Mouse (Mus musculus): Measurements from ENCODE around the gene Egfl7.

Egfl7 gene

GRCm38 (mm10) chr2:26594461-26594933 is 14.7 kb downstream of the Egfl7 start:
- no peak for DNase-seq

- DNase-seq = no peak
Observed at GRCm38 (mm10) chr2:26594934-26595724, 15.3 kb downstream of the Egfl7 start.

DNA sequence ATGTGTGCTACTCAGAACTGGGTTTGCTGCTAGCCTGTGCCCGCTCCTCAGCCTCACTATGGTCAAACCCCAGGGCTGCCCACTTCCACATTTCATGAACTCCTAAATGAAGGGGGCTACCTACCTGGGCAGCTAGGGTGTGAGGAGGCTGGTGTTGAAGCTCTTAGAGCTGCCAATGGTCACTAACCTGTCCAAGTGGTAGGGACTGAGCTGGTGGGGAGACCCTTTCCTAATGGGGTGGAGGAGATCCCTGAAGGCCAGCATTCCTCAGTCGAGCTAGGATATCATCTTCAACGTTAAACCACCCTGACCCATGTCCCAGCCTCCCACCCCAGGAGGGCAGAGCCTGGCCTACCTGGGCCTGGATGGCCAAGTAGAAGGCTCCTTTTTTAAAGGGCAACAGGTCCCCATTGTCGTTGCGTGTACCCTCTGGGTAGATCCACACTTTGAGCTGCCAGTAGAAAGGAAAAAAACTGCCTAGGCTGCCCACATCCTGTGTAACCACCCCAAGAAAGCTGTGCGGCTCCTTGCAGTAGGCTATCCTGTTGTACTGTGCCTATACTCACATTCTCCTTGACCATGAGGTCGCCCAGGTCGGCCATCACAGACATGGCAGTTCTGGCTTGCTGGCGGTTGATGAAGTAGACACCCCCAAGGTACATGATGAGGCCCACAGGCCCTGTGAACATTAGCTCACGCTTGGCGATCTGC is 16.1 kb downstream of the Egfl7 start:
- DNase-seq = no peak

- no peak for DNase-seq
Observed at GRCm38 (mm10) chr2:26596898-26597297, 17.1 kb downstream of the Egfl7 start.

DNA sequence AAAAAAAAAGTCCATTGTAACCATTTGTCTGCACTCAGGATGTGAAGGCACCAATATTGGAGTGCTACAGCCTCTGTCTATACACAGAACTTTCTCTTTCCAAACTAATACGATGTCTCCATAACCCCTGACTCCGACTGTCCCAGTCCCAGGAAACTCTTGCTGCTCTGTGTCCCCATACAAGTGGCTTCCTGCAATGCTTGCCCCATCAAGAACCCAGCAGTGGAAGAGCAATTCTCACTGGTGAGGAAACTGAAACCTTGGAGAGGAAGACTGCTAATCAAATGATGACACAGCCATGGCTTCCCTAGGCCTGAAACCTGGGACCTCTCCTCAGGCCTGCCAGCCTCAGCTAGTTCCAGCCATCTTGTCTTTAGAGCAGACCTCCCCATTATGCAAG is 18.0 kb downstream of the Egfl7 start:
- no peak for DNase-seq

DNA sequence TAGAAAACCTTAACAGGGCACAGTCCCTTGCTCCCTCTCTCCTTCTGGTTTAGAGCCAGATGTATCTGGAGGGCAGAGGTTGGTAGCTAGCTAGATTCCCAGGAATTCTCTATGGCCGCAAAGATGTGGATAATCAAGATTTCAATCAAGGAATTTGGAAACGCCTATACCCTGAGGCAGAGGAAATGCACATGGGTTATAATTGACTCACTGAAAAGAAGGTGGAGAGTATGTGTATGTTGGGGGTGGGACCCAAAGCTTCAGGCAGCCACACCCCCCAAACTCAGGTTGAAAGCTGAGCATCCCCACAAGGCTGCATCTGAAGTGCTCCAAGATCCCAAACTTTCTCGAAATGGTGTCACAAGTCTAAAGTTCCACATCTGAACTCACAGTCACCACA is 18.6 kb downstream of the Egfl7 start:
- DNase-seq = no peak

DNA sequence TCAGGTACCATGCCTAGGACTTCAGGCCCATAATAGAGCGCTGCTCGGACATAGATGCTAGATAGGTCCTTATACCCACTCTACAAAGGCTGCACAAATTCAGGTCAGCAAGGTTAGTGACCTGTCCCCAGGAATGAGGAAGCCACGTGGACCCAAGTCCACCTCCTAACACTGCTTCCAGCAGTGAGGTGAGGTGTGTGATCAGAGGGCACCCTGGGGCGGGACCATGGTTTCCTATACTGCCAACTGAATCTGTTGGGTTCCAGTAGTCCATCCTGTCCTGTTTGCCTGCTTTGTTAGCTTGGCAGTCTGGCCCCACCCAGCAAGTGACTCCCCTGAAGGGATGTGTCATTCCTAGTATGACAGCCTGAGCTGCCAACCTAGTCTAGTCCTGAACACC is 20.2 kb downstream of the Egfl7 start:
- DNase-seq = no peak

DNA sequence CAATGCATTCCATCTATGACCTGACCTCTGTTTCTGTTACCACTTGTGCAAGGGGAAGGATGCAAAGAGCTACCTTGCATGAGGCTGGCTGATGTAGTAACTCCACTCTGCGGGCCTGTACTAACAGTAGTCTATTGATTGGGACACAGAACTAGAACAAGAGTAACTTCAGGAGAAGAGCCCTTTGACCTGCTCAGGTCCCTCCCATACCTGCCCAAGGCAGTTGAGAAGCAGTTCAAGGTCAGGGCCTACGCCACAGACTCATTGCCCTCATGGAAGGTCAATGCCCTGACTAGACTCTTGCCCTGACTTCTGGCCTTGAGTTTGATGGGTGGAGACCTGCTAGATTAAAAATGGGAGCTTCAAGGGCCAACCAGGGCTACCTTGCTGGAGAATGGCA is 20.9 kb downstream of the Egfl7 start:
- no peak for DNase-seq

- DNase-seq = no peak
Observed at GRCm38 (mm10) chr2:26601595-26601994, 21.8 kb downstream of the Egfl7 start.

GRCm38 (mm10) chr2:26602631-26603030 is 22.8 kb downstream of the Egfl7 start:
- no peak for DNase-seq

- no peak for DNase-seq
Observed at GRCm38 (mm10) chr2:26603159-26603558, 23.3 kb downstream of the Egfl7 start.

DNA sequence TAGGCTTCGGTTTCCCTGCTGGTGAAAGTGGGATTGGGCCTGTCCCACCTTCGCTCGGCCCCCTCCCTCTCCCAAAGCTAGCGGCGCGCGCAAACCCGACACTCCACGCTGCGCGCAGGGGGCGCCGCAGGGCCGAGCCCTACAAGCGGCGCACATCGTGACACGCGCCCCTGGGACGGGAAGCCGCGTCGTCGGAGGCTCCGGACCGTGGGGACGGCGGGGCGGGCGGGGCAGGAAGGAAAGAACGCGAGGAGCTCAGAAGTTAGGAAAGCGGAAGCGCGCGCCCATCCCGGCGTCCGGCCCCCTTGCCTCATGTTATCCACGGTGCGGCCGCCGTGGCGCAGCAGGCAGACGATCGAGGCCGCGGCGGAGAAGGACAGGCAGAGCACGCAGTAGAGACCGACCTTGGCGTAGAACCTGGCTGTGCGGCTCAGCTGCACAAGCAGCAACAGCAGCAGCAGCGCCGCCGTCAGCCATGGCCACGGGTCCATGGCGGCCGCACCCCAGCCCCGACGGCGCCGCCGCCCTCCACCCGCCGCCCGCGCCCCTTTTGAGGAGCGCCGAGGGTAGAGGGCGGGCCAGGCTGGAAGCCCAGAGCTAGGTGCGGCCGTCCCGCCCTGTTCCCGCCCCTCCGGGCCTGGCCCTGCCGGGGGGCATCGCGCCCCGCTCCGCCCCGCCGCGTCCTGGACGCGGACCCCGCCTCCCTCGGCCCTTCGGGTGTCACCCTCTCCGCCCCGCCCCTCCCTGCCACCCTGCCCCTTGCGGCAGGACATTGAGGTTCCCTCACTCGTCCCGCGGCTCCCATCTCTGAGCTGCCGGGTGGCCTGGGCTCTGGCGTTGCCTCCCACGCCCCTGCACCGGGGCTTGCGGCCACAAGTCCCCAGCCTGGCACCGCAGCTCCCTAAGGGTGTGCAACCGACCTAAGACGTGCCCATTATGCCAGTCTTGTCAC is 24.2 kb downstream of the Egfl7 start, which contains the start of gene Agpat2:
Gene Agpat2, minus strand, starts transcription at position 698 of the 952 bp plus-strand sequence.
- DNase-seq = peak in 1 of 2 experiments; percentile 37

GRCm38 (mm10) chr2:26605331-26605730 is 25.5 kb downstream of the Egfl7 start:
- no peak for DNase-seq

DNA sequence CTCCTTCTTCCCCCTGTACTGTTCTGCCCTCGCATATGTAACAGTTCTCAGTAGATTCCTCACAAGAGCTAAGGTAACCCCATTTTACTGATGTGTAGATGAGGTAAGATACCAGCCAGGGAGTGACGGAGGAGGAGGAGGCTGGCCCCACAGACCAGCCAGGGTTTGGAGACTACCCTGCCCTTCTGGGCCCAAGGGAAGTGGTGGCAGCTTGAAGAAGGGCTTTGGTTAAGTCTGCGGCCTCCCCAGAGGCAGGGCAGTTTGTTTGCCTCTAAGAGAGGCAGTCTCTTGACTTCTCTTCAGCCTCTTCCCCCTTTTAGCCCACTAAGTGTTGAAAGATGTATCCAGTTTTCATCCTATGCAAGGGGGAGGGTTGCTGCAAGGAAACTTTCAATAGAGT is 26.8 kb downstream of the Egfl7 start:
- DNase-seq = no peak

DNA sequence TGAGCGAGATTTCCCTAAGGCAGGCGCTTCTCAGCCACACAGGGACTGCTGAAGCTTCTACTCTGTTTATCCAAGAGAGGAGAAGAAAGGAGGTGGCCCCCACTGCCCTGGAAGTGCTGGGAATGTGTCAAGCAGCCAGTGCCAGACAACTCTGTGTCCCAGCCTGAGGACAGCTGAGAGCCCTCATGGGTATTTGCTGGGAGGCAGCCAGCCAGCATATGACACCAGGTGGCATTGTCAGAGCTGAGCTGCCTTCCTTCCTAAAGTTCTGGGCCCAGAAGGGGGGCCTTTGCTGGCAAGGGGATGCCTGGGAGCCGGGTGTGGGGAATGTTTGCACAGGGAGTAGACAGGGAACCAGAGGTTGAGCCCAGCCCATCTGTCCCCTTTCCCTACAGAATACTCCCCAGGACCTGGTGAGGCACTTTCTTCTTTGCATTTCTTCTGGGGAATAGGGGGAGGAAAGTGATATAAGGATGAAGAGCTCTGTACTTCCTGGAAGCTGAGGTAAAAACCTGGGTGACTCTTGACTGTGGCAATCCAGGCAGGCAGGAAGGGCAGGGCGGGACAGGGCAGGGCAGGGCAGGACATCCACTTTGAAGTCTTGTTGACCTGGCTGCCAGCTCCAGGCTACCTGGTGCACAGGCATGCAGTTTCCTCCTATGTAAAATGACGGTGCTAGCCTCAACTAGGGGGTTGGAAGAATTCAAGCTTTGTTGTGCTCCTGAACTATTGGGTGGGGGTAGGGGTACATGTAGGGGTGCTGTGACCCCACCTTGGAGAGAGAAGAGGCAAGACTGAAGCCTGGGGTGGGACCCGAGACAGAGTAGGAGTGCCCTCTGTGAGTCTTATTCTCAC is 27.5 kb downstream of the Egfl7 start:
- DNase-seq = no peak

DNA sequence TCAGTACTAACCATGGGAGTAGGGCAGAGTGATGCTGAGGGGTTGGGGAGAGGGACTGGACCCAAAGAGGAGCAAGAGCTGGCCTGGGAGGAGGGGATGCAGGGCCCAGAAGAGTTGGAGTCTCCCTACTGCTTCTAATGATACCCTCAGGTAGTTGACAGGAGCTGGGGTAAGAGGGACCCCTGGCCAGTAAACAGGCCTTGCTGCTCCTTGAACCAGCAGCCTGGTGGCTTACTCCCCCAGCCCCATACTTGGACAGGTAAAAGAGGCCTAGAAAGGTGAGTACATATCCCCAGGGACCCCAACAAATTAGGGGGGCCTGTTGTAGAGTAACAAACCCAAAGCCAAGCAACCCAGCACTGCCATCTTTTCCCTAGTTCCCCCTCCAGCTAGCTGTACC is 29.0 kb downstream of the Egfl7 start:
- DNase-seq = no peak

GRCm38 (mm10) chr2:26609261-26609661 is 29.4 kb downstream of the Egfl7 start:
- DNase-seq = no peak

DNA sequence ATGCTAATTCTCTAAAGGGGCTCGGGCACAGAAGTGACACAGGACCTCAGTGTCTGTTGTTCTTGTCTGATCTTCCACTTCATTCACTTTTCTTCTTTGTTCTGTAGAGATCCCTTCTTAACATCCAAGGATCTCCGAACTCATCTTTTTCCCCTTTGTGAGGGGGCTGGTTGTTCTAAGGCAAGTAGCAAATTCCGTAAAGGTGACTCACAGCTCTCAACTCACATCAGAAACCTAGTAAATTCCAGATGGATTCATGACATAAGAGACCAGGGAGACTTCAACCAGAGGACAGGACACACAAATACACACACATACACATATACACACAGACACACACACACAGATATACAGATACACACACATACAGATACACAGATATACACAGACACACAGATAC is 30.7 kb downstream of the Egfl7 start:
- no peak for DNase-seq

DNA sequence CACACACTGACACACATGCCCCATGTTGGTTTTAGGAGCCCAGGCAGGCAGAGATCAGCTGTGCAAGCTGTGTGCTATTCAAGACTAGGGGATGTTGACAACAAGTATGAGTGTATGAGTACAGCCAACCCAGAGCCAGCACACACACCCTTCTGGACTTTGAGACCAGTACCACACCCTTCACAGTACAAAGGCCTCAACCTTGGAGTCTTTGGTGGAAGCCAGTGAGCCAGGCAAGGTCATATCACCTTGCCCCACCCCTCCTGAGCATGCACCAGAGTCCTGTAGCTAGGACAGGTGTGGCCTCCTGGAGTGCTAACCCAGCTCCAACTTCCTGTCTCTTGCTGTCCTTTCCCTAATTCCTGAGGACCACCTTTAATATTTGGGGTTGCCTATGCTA is 31.2 kb downstream of the Egfl7 start:
- DNase-seq = no peak

DNA sequence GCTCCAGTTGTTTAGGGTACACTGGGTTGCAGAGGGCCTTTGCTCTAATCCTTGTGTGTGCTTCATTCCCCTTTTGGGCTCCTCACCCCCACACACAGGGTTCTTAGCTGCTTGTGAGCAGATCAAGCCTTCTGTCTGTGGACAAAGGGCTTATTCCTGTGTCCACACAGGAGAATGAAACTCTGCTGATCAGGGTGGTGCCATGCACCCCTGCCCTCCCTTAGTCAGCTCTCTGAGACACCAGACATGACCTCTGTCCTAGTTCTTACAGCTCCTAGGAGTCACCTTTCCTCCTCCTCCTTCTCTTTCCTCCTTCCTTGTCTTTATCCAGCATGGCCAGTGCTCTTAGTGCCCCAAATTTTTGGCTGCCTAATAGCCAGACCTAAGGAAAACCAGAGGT is 32.1 kb downstream of the Egfl7 start:
- DNase-seq = no peak

- no peak for DNase-seq
Observed at GRCm38 (mm10) chr2:26614903-26615302, 35.1 kb downstream of the Egfl7 start.
